Mouse (Mus musculus) CH12.LX (cell line): Measurements from ENCODE around the gene Irs2. TPM values are rescaled to one million over a fixed set of nuclear protein-coding genes. Genes with fewer than 3 reads are reported as not detected.

Experiments
- DNase-seq: peaks from one replicate; pipeline ENCODE4 v3.0.0-alpha.2; 2013; ENCODE audit errors: extremely low read depth
- H3K27ac ChIP-seq: 2 replicates; pipeline ENCODE4 v1.5.1; 2012; ENCODE audit warnings: low read depth, mild to moderate bottlenecking, control low read depth, moderate library complexity; ENCODE audit not compliant: insufficient read depth
- H3K27me3 ChIP-seq: replicated peaks from 2 replicates; pipeline ENCODE3; 2012; ENCODE audit warnings: inconsistent platforms
- H3K36me3 ChIP-seq, 2 experiments: replicated peaks in 1 of 2; 2 replicates each; pipeline versions ENCODE3 to v1.6.1; 2012; ENCODE audit warnings: inconsistent platforms in 1 of 2, low read length in 1 of 2, mild to moderate bottlenecking in 1 of 2, mixed read lengths in 1 of 2, moderate library complexity in 1 of 2; ENCODE audit not compliant: control insufficient read depth in 1 of 2, insufficient read depth in 1 of 2
- H3K4me1 ChIP-seq, 2 experiments: 2 replicates each; pipeline ENCODE4 v1.6.1; 2012; ENCODE audit warnings: inconsistent platforms in 1 of 2, moderate library complexity in 1 of 2; ENCODE audit not compliant: insufficient read depth in 2 of 2, control insufficient read depth in 1 of 2
- H3K4me2 ChIP-seq: 2 replicates; pipeline ENCODE4 v1.6.1; 2012; ENCODE audit warnings: low read depth, mild to moderate bottlenecking, control low read depth; ENCODE audit not compliant: poor library complexity, insufficient read depth, severe bottlenecking
- H3K4me3 ChIP-seq, 3 experiments: fragments of 150-350 bp in 1 of 3; sonication (generic) in 1 of 3; replicated peaks in 1 of 3; 2 replicates each; pipeline versions ENCODE3 to v1.5.1; 2011 to 2012; ENCODE audit warnings: low read depth in 2 of 3, low read length in 2 of 3, mild to moderate bottlenecking in 2 of 3, moderate library complexity in 2 of 3, control low read depth in 1 of 3, improper control_type of control experiment in 1 of 3, inconsistent platforms in 1 of 3, mixed read lengths in 1 of 3; ENCODE audit not compliant: poor library complexity in 1 of 3
- H3K79me2 ChIP-seq: replicated peaks from 2 replicates; pipeline ENCODE4 v1.6.1; 2012; ENCODE audit warnings: mild to moderate bottlenecking, moderate library complexity; ENCODE audit not compliant: control insufficient read depth, poor library complexity, insufficient read depth, severe bottlenecking; ENCODE audit errors: extremely low read depth
- H3K9ac ChIP-seq: 2 replicates; pipeline ENCODE4 v1.6.1; 2012; ENCODE audit warnings: low read depth, mild to moderate bottlenecking, control low read depth, moderate library complexity; ENCODE audit not compliant: insufficient read depth
- H3K9me3 ChIP-seq: replicated peaks from 2 replicates; pipeline ENCODE3; 2012; ENCODE audit warnings: low read length, inconsistent platforms, mixed read lengths
- BHLHE40 ChIP-seq: IDR thresholded peaks from 2 replicates; pipeline ENCODE4 v1.6.1; 2011; ENCODE audit warnings: mild to moderate bottlenecking, low read depth, low read length, improper control_type of control experiment
- E2F4 ChIP-seq: IDR thresholded peaks from 2 replicates; pipeline ENCODE4 v1.6.1; 2011; ENCODE audit warnings: low read depth, low read length, improper control_type of control experiment; ENCODE audit not compliant: insufficient replicate concordance
- EP300 ChIP-seq: IDR thresholded peaks from 2 replicates; pipeline ENCODE4 v1.6.1; 2011; ENCODE audit warnings: low read length, improper control_type of control experiment
- ETS1 ChIP-seq: conservative IDR thresholded peaks from 2 replicates; pipeline ENCODE4 v1.6.1; 2012; ENCODE audit warnings: low read depth, mild to moderate bottlenecking, inconsistent platforms, low read length, improper control_type of control experiment, moderate library complexity
- HCFC1 ChIP-seq: IDR thresholded peaks from 2 replicates; pipeline ENCODE4 v1.6.1; 2012; ENCODE audit warnings: low read depth, mild to moderate bottlenecking, inconsistent platforms, low read length, improper control_type of control experiment
- IRF4 ChIP-seq: IDR thresholded peaks from 2 replicates; pipeline ENCODE4 v1.6.1; 2014; ENCODE audit warnings: low read depth, mild to moderate bottlenecking, inconsistent platforms, low read length, improper control_type of control experiment
- JUN ChIP-seq: IDR thresholded peaks from 2 replicates; pipeline ENCODE4 v1.6.1; 2011; ENCODE audit warnings: low read depth, mild to moderate bottlenecking, low read length, improper control_type of control experiment, moderate library complexity; ENCODE audit not compliant: insufficient read depth
- KAT2A ChIP-seq: IDR thresholded peaks from 2 replicates; pipeline ENCODE4 v1.6.1; 2012; ENCODE audit warnings: low read length, improper control_type of control experiment, inconsistent platforms; ENCODE audit not compliant: insufficient replicate concordance
- MAFK ChIP-seq: IDR thresholded peaks from 2 replicates; pipeline ENCODE4 v1.6.1; 2011; ENCODE audit warnings: low read length, improper control_type of control experiment; ENCODE audit not compliant: insufficient replicate concordance
- MAX ChIP-seq: IDR thresholded peaks from 2 replicates; pipeline ENCODE4 v1.6.1; 2011; ENCODE audit warnings: low read length, improper control_type of control experiment
- MYC ChIP-seq: IDR thresholded peaks from 2 replicates; pipeline ENCODE4 v1.6.1; 2011; ENCODE audit warnings: low read depth, mild to moderate bottlenecking, improper control_type of control experiment, low read length
- NELFE ChIP-seq: IDR thresholded peaks from 2 replicates; pipeline ENCODE4 v1.6.1; 2011; ENCODE audit warnings: low read depth, low read length, improper control_type of control experiment
- PAX5 ChIP-seq: IDR thresholded peaks from 2 replicates; pipeline ENCODE4 v1.6.1; 2012; ENCODE audit warnings: low read length, inconsistent platforms, mixed read lengths
- SIN3A ChIP-seq: IDR thresholded peaks from 2 replicates; pipeline ENCODE4 v1.6.1; 2012; ENCODE audit warnings: low read length, improper control_type of control experiment, inconsistent platforms
- TBP ChIP-seq: conservative IDR thresholded peaks from 2 replicates; pipeline ENCODE4 v1.6.1; 2011; ENCODE audit warnings: low read depth, low read length, improper control_type of control experiment
- UBTF ChIP-seq: IDR thresholded peaks from 2 replicates; pipeline ENCODE4 v1.6.1; 2012; ENCODE audit warnings: low read depth, mild to moderate bottlenecking, inconsistent platforms, low read length, improper control_type of control experiment, moderate library complexity
- USF2 ChIP-seq: conservative IDR thresholded peaks from 2 replicates; pipeline ENCODE4 v1.6.1; 2011; ENCODE audit warnings: low read depth, low read length, improper control_type of control experiment
- ZKSCAN1 ChIP-seq: IDR thresholded peaks from 2 replicates; pipeline ENCODE4 v1.6.1; 2012; ENCODE audit warnings: low read depth, inconsistent platforms, low read length, improper control_type of control experiment, borderline replicate concordance
- ZNF384 ChIP-seq: IDR thresholded peaks from 2 replicates; pipeline ENCODE4 v1.6.1; 2012; ENCODE audit warnings: low read depth, low read length, improper control_type of control experiment, inconsistent platforms
- dilution Hi-C: fragments of 300-500 bp; cut with MboI; formaldehyde crosslinking; loops from 2 replicates; pipeline ENCODE4 v1.14.3; 2020; ENCODE audit warnings: low sequenced_read_pairs; ENCODE audit not compliant: extremely low pct_unique_long_range_greater_than_20kb, extremely low pct_ligation_motif_present
- in situ Hi-C: fragments of 300-500 bp; cut with MboI; formaldehyde crosslinking; loops from 3 replicates; pipeline ENCODE4 v1.14.3; 2019; ENCODE audit warnings: low sequenced_read_pairs, low pct_ligation_motif_present, low pct_unique_long_range_greater_than_20kb, mixed read lengths
- polyA plus RNA-seq: library from polyadenylated mRNA; unstranded; fragments of >175 nt; gene quantifications from 2 replicates; pipeline ENCODE4 v1.2.1, GENCODE M21; 2012; ENCODE audit warnings: low read depth; ENCODE audit not compliant: insufficient read length
- total RNA-seq, 2 experiments: library from RNA; depleted of rRNA; stranded (reverse); fragments of 300-350 nt in 1 of 2; fragments of >200 nt in 1 of 2; gene quantifications; 2 replicates each; pipeline ENCODE4 v1.2.3; 2012 to 2014

Irs2 gene
- total and polyA plus RNA-seq, 3 experiments, result 0.24 to 1.1 TPM; not detected in 1

DNA sequence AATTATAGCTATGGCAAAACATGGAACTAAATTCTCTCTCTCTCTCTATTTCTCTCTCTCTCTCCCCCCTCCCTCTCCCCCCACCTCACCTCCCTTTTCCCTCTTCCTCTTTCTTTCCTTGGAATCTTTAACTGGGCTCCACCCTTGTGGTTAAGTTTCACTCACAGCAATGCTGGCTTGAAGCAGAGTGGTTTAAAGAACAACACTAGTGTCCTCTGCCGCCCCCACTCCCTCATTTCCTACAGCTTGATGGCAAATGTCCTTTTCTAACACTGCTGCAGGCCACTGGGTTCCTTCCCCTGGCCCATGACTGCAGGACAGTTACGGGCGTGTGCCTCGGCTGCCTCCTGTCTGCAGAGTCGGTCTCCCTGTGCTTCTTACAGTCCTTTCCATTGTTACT is 41.6 kb upstream of the Irs2 start:
- Histone ChIP-seq H3K4me1 (peaks cover 0 to 18% of the 10 kb centered on the region in 2 experiments; a peak in 2 of 4 replicates), H3K27me3 (no peaks in the 10 kb centered on the region), H3K79me2 (no peaks in the 10 kb centered on the region), H3K27ac (no peak overlapping the region), H3K4me3 (no peak overlapping the region), H3K4me2 (no peak overlapping the region)
- dilution Hi-C loops, result no loop called here
- no peak for DNase-seq
- TF ChIP-seq ZKSCAN1, result no peak
- TF ChIP-seq, all 38 proteins: peak for 0
- H3K9me3 ChIP-seq, result no peaks in the 10 kb centered on the region
- in situ Hi-C loops, result no loop called here
- no peak overlapping the region for H3K9ac ChIP-seq
- H3K36me3 ChIP-seq, result no peaks in the 10 kb centered on the region

DNA sequence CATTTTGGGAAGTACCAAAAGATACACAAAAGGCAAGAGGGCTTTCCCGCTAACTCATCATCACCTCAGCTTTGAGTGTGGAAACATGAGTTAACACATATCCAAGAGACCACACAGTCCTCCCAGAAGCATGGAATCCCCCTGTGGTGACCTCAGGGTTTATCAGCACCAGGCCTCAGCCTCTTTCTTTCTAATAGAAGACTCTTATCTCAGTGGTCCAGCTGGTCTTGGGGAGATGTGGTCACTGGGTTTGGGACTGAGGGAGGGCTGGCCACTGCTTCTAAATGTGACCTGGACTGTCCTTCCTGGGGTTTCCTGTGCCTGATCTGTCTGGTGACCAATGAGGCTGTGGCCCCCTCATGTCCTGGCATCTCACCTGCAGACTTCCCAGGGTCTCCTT is 39.6 kb upstream of the Irs2 start:
- dilution Hi-C loops (no loop called here), in situ Hi-C loops (no loop called here)
- DNase-seq, result no peak
- Histone ChIP-seq H3K9ac (no peak overlapping the region), H3K4me1 (peaks cover 0 to 18% of the 10 kb centered on the region in 2 experiments; a peak in 2 of 4 replicates), H3K27me3 (no peaks in the 10 kb centered on the region), H3K79me2 (no peaks in the 10 kb centered on the region), H3K27ac (no peak overlapping the region), H3K4me2 (no peak overlapping the region), H3K36me3 (no peaks in the 10 kb centered on the region), H3K9me3 (no peaks in the 10 kb centered on the region), H3K4me3 (no peak overlapping the region)
- TF ChIP-seq HCFC1 (no peak), MYC (no peak), JUN (no peak), SIN3A (no peak), IRF4 (no peak), ZNF384 (no peak), ETS1 (no peak), NELFE (no peak), USF2 (no peak)

DNA sequence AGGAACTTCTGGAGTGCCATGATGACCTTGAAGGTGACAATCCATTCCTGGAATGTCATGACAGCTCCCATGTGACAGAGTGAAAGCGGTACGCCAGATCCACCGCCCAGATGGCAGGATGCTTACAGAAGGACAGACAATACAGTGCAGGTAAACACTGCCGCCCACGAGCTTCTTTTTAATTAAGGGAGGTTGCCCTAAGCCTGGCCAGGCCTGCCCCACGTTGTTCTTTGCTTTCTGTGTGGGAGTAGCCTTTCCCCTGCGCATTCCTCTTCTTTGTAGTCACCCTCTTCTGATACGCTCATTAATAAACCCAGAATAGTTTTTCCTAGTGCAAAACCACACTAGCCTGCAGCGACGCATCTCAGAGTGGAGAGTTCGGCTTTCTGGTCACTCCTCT is 36.4 kb upstream of the Irs2 start:
- Histone ChIP-seq H3K27ac (no peak overlapping the region), H3K79me2 (no peaks in the 10 kb centered on the region), H3K27me3 (no peaks in the 10 kb centered on the region), H3K36me3 (no peaks in the 10 kb centered on the region), H3K4me1 (peaks cover 0 to 18% of the 10 kb centered on the region in 2 experiments; a peak in 2 of 4 replicates), H3K9me3 (no peaks in the 10 kb centered on the region), H3K4me2 (no peak overlapping the region), H3K9ac (no peak overlapping the region)
- in situ Hi-C loops, result no loop called here
- dilution Hi-C loops, result no loop called here
- TF ChIP-seq KAT2A (no peak), ZKSCAN1 (no peak), JUN (no peak), USF2 (no peak), NELFE (no peak), ZNF384 (no peak), PAX5 (no peak), TBP (no peak), BHLHE40 (no peak), E2F4 (no peak), UBTF (no peak), MAX (no peak), MAFK (no peak), EP300 (no peak)
- TF ChIP-seq, all 38 proteins: peak for 0
- no peak overlapping the region for H3K4me3 ChIP-seq
- no peak for DNase-seq
